Mouse (Mus musculus) neural tube, embryonic 10.5 days (tissue): Measurements from ENCODE around the gene Rps27rt.
"Not testable (repeated sequence)": the region's sequence is repeated elsewhere in the genome, so short reads cannot be mapped to it uniquely, and the experiment has no call there.

ENCODE experiments used
- DNase-seq: peaks from one replicate; pipeline ENCODE4 v3.0.0-alpha.2; 2017; ENCODE audit warnings: low spot score; ENCODE audit errors: extremely low spot score

Rps27rt gene

DNA sequence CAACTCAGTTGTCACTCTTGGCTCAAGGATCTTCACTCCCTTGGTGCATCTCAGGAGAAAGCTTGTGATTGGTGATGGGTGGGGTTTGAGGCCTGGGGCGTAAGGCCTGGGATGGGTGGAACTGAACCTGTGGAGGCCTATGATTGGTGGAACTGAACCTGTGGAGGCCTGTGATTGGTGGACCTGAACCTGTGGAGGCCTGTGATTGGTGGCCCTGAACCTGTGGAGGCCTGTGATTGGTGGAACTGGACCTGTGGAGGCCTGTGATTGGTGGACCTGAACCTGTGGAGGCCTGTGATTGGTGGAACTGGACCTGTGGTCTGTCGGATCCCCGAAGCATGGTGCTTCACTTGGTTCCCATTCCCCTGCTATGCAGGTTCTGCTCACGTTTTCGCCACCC lies 3.2 kb upstream of the Rps27rt start:
- no peak for DNase-seq

DNA sequence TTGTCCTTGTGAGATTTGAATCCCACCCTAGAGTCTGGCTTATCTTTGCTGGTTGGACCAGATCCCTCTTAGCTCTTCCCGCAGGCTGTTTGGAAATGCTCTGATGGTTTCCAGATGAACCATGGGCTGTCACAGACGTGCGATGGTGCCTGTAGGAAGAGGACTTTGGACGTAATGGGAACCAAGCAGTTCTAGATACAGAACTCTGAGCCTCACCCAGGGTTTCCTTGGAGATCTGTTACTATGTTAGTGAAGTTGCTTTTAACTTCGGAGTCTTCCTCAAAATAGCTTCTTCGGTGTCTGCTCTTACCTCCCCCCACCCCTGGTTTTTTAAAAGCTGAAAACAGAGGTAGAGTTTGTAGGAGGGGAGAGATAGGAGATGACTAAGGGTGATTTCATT lies 2.6 kb downstream of the Rps27rt start:
- DNase-seq = no peak

DNA sequence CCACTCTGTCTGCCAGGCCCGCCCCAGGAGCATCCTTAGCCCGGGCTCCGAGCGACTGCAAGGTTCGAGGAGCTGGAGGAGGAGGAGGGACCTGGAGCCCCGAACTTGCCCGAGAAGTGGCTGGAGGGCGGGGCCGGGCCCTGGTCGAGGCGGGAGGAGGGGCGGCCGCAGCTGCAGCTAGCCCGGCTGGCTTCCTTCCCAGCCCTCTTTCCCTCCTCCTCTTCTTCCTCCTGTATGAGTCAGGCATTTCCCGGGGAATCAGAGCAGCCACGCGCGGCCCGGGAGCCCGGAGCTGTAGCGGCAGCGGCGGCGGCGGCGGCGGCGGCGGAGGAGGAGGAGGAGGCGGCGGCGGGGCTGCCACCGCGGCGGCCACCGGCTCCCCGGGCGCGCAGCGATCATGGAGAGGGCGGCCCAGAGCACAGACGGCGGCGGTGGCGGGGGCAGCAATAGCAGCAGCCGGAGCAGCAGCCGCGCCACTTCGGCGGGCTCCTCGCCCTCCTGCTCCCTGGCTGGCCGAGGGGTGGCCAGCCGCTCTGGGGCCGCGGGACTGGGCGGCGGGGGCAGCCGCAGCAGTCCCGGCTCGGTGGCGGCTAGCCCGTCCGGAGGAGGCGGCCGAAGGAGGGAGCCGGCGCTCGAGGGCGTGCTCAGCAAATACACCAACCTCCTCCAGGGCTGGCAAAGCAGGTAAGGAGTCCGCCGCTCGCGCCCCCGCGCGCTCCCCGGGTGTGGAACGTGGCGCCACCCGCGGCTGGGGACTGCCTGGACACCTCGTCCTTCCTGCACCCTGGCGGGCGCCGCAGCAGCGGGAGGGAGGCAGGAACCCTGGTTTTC lies 4.0 kb downstream of the Rps27rt start, which contains the start of gene Osbpl10:
TSS of gene Osbpl10 (plus strand) at position 289 of the 831 bp plus-strand sequence.
- DNase-seq = peak; percentile 81

DNA sequence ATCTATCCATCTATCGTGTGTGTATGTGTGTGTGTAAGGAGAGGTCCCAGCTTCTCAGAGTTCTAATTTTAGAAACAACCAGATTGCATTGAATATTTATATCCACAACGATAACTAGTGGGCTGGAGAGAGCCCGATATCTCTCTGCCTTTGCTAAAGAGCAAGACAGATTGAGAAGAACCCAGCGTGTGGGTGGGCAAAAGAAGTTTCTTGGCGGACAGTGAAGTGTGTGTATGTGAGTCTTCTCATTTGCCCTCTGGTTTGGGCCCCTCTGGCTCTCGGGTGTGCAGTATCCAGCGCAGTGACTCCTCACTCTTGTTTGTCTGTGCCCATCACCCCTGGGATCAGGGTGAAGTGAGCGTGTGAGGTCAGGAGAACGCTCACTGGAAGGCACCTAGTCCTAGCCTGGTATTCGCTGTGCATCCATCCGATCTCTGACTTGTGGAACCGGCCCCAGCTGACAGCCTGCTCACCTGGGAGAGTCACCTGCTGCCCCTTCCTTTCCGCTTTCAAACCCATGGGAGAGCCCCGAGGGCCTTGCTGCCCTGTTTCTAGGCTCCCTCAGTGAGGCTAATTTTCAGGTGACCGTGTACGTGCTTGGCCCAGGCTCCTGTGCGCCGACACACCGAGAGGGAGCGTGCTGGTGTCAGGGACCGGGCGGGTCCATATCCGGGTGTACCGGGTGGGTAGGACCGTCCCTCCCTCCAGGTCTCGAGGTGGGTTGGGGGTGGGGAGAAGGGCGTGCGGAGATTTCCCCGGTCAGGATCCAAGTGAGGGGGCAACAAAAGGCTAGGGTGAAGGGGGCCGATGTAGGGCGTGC lies 4.9 kb downstream of the Rps27rt start:
- no peak for DNase-seq

DNA sequence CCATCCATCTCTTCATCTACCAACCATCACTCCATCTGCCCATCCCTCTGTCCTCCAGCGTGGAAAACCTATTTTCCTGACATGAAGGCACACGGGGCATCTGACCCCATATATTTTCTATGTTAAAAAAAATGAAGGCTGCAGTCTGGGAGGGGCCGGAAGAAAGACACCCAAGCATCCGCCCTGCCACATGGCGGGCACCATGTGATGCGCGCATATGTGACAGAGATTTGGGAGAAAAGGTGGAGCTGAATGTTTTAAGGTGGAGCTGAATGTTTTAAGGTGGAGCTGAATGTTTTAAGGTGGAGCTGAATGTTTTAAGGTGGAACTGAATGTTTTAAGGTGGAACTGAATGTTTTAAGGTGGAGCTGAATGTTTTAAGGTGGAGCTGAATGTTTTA lies 16.3 kb downstream of the Rps27rt start:
- DNase-seq = not testable (repeated sequence)

DNA sequence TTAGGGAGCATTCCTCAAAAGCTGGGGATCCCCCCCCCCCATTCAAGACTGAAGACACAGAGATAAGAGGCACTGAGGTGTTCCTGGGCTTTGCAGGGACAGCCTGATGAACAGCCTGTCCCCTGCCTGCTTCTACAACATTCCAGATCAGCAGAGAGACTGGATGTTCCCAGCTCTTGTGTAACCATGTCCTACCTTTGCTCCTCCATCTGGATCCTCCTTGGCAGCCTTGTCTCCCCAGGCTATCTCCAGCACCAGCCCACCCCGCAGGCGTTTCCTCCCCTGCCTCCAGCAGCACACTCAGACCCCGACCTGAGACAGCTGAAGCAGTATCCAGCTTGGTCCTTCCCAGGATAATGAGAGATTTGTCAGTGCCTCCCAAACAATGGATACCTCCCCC lies 18.4 kb downstream of the Rps27rt start:
- DNase-seq = no peak

DNA sequence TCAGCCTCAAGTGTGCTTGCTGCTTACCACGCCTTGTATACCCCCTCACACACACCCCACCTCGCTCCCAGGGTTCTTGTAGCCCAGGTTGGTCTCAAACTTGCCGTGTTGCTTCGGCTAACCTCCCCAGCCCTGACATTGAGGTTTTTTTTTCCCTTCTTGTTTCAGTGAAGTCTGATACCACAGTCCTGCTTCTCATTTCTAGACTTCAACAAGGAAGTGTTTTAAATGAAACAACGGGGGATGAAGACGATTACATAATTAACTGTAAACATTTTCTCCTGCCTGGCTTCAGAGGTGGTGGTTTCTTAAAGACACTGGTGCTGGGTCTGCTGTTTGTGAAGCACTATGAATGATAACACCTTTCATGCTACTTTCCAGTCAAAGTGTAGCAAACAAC lies 21.7 kb downstream of the Rps27rt start:
- no peak for DNase-seq

DNA sequence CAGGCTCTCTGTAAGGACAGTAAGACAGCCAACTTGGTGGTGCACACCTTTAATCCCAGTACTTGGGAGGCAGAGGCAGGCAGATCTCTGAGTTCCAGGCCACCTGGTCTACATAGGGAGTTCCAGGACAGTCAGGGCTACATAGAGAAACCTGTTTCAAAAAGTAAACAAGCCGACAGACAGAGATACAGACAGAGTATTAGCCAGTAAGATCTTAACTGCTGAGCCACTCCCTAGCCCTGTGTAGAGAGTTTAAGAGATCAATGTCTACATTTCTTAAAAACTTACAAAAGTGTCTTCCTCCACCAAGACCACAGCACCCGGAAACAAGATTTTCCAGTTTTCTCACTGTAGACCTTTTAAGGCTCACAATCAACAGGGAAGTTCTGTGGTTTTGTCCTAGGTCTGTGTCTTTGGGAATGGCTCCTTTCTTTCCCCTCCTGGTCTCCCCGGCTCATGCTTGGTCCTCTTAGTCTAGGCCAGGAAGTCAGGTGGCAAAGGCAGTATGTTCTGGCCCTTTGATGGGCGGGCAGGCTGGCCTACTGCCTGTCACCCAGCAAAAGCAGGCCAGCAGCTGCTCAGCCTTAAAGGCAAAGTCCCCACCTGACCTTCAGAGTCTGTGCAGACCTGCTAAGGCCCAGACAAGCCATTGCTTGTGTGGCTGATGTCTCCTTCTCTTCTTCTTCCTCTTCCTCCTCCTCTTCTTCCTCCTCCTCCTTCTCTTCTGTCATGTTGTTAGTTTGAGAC lies 22.3 kb downstream of the Rps27rt start:
- no peak for DNase-seq

DNA sequence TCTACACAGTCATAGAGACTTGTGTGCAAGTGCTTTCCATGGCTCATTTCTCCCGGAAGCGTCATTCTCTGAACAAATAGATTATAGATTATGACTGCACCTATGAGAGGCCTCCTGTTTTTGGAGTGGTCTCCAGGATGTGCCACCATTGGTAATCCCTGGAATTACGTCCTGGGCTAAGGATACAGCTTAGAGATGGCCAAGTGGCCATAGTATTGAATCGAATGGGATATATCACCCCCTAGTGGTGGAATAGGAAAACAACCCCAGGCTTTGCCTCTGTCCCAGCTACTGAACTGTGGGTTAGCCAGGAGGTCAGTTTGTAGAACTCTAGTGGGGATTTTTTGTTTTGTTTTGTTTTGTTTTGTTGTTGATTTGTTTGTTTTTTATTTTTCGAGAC lies 25.6 kb downstream of the Rps27rt start:
- peak; percentile 27 for DNase-seq

DNA sequence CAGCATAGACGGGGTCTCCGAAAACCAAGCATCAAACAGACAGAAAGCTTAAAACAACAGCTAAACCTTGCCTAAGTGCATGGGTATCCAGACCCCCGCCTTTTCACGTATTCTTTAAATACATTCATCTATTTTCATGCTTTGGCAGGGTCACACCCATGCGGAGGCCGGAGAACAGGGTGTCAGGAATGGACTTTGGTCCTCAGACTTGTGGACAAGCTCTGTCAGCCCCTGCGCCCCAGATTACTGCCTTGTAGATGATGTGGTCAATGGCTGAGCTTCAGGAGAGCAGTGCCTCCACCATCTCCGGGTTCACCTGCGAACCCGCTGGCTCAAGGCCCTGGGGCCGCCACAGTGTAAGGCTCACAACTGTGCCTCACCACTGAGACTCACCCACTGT lies 27.2 kb downstream of the Rps27rt start:
- no peak for DNase-seq

DNA sequence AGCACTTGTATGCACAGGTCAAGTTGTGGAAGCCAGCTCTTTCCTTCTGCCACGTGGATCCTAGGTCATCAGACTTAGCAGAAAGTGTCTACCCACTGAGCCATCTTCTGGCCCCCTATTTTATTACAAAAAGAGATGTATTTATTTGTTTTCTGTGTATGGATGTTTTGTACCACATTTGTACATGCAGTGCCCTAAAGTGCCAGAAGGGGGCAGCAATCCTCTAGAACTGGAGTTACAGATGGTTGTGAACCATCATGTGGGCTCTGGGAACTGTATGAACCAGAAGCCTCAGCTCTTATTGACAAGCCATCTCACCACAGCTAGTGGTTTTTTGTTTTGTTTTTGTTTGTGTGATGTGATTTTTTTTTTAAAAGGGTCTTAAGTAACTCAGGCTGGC lies 29.7 kb downstream of the Rps27rt start:
- no peak for DNase-seq

DNA sequence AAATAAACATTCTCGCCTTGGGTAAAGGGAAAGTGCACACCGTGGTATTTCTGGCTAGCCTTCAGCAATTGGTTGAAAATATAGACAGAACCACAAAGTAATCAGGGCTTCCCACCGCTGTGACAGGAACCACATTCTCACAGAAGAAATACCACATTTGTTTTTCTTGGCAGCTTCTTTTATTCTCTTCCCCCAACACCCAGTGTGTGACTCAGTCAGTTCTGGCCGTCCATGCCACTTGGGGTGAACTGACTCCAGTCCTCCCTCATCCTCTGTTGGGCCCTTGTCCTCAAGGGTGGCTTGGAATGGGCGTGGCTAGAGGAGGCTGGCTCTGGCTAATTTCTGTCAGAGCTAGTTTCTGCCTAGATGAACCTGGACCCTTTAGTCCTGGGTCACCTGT lies 34.1 kb downstream of the Rps27rt start:
- no peak for DNase-seq

DNA sequence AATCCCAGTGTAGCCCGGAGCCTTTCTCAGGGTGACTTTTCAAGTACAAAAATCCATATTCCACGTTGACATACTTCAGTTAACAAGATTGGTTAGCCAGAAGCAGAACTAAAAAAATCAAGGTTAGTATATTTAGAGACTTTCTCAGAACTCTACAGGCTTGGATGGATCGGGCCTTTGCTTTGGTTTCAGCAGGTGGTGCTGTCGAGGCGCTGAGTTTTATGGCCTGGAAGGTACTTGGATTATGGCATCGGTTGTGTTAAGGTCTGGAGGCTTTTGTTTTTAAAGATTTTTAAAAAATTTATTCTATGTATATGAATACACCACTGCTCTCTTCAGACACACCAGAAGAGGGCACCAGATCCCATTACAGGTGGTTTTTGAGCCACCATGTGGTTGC lies 37.0 kb downstream of the Rps27rt start:
- no peak for DNase-seq

DNA sequence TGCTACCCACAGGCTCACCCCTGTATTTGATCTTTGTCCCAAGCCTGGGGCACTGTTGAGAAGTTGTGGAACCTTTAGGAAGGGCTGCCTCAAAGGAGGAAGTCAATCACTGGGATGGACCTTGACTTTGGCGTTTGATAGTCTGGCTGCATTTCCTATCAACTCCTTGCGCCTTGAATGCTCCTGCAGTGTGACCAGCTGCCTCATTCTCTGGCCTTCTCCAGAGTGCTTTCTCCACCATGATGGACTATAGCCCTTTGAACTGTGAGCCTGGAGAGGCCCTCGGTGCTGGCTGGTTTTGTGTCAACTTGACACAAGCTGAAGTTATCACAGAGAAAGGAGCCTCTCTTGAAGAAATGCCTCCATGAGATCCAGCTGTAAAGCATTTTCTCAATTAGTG lies 37.9 kb downstream of the Rps27rt start:
- DNase-seq = no peak

DNA sequence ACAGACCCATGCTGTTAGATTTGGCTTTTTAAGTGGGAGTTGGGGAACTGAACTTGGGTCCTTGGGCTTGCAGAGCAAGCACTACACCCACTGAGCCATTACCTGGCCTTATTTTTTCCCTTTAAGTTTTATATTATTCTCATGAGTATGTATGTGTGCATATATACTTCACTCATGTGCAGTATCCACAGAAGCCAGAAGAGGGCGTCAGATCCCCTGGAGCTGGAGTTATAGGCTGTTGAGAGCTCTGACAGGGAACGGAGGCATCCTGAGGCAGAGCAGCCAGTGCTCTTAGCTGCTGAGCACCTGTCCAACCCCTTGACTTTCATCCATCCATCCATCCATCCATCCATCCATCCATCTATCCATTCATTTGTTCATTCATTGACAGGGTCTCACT lies 45.9 kb downstream of the Rps27rt start:
- no peak for DNase-seq

DNA sequence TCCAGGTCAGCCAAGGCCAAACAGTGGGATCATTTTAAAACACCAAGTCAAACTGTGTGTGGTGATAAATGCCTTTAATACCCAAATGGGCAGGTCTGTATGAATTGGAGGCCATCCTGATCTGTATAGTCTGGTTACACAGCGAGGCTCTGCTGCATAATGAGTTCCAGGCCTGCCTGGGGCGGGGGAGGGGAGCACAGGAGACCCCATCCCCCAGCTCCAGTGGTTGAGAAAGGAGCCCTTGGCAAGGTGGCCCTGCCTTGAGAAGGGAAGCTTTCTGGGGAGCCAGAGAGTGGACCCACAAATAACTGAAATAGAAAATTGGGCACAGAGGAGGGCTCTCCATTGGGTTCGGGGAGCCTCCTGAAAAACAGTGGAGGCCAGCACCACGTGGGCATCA lies 47.2 kb downstream of the Rps27rt start:
- DNase-seq = peak; percentile 25

DNA sequence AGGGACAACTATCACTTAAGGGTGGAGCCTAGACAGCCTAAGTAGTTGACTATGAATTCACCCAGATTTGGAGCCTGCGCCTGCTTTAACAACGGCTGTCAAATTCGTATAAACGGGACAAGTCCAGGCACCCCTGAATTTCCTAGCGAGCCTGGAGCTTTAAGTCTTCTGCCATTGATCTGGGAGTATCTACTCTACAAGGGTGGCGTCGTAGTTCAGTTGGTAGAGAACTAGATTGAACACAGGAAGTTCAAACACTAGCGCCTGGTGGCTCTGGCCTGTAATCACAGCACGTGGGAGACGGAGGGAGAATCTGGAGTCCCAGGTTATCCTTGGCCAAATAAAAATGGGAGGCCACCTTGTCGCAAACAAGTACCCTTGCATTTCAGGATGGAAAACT lies 48.3 kb downstream of the Rps27rt start:
- no peak for DNase-seq

DNA sequence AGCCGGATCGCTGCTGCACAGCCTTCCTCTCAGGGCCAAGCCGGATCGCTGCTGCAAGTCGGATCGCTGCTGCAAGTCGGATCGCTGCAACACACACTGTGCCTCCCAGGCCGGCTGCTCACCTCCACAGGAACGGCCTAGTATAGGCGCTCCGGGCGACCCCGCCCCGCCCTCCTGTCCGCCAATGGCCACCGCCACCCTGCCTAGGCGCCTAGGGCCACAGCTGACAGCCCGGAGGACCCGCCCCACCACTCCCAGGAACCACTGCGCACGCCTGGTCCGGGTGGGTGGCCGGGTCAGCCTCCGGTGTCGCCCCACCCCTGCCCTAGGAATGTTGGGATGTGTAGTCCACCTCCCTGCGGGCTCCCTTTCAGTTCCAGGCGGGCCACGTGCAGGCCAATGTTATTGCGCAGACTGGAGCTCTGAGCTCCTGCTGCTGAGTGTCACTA lies 48.8 kb downstream of the Rps27rt start, which contains the start of gene Gpd1l:
TSS of gene Gpd1l (minus strand) at position 265 of the 449 bp plus-strand sequence.
- DNase-seq = peak; percentile 97

DNA sequence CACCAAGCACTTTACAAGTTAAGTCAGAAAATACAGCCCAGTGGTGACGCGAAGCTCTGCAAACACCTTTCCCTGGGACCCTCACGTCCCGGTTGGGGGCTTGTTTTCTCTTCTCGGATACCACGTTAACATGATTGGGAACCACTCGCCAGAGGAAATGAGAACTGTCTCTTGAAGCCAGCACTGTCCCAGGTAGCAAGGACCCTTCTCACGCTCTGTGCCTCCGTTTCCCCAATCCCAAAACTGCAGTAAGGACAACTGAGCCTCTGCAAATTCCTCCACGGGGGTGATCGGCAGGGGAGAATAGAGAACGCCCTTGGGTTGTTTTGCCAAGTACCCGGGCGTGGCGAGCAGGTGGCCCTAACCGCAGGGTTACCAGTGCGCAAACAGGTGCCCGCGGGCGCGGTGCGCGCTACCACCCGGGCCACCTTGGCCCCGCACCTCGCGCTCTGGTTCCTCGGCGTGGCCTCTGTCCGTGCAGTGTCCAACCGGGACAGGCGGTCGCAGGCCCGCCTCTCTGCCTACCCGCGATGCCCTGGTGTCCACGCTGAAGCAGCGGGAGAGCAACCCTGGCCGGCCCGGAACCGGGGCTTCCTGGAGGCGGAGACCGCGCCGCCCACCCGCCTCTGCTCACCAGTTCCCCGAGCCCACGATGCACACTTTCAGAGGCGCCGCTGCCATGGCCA lies 49.4 kb downstream of the Rps27rt start:
- DNase-seq = peak; percentile 26

DNA sequence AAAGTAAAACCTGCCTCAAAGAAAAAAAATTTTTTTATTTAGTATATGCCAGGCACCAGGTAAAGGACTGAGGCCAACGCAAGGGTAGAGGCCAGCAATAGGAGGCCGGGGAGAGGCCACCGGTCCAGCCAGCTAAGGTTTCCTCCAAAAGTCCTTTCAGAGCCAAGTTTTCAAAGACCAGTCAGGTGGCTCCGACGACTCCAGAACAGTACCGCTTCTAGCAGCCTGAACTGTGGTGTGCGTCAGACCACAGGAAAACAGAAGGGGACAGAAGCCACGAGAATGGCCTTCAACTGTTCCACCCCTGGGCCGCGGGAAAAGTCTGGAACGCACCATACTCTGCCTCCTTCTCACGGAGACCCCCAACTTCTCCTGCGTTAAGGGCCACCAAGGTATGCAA lies 49.9 kb downstream of the Rps27rt start:
- DNase-seq = no peak
